Mouse (Mus musculus) mature B cell (primary cell): Measurements from ENCODE around the gene Taf1d.
"Not testable (repeated sequence)": the region's sequence is repeated elsewhere in the genome, so short reads cannot be mapped to it uniquely, and the experiment has no call there.

Experiments
- in situ Hi-C: fragments of 300-500 bp; cut with MboI; formaldehyde crosslinking; loops from 2 replicates; pipeline ENCODE4 v1.14.3; 2019

Gene Taf1d

DNA sequence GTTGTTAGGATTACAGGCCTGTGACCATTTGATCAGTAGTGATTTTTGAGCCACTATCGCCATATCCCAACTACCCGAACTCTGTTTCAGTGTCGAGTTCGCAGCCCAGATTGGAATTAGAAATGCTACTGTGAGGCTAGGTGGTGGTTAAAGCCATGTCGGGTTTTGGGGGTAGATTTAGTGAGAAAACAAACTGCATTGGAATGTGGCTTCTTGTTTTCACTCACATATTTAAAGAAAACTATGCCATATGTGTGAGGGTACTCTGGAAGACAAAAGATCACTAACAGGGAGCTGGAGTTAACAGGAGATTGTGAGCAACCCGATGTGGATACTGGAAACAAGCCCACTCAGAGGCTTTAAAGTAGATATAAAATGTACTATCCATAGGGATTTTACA lies 1.2 kb downstream of the Taf1d start:
- in situ Hi-C loops = no loop called here

DNA sequence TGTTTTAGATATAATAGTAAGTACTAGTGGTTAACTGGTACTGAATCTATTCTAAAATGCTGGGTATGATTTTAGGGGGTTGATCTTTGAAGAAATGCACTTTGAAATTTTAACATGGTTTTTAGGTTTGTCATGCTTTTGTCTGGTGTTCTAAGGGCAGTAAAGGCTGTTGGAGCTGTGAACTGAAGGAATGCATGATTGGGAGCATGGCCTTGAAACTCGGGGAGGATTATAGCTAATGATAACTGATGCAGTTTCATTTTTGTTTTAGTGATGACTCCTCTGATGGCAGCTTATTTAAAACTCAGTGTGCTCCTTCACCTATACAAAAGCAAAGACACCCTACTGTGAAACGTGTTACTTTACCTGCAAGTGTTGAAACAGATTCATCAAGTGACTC lies 2.2 kb downstream of the Taf1d start:
- in situ Hi-C loops = no loop called here

DNA sequence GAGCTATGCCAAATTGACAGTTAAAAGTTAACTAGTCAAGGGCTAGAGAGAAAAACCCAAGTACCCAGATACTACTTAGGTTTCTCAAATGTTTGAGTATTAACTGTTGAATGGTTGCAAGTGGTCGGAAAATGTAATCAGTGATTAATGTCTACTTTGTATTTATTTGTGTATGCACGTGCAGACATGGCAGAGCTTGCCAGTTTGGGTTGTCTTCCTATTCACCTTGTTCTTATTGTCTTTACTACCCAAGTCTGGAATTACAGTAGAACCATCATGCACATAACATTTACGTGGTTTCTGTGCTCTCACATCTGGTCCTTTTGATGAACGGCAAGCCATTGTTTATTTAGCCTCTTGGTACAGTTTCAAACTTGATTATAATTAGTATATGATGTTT lies 3.4 kb downstream of the Taf1d start:
- in situ Hi-C loops = no loop called here

DNA sequence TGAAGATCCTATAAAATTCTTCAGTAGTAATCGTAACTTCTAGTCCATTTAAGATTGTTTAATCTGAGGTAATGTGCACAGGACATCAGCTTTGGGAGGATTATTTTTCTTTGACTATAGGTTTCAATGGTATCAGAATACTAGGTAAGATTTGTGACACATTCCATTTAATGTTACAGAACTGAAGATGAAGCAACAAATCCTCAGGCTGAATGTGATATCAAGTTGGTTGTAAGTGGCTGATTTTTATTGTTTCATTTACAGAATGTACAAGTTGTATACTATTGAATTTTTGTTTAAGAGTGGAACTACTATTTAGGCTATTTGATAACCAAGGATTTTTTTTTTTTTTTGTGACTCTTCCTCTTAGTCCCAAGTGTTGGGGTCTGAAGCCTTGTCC lies 4.2 kb downstream of the Taf1d start:
- in situ Hi-C loops = no loop called here

DNA sequence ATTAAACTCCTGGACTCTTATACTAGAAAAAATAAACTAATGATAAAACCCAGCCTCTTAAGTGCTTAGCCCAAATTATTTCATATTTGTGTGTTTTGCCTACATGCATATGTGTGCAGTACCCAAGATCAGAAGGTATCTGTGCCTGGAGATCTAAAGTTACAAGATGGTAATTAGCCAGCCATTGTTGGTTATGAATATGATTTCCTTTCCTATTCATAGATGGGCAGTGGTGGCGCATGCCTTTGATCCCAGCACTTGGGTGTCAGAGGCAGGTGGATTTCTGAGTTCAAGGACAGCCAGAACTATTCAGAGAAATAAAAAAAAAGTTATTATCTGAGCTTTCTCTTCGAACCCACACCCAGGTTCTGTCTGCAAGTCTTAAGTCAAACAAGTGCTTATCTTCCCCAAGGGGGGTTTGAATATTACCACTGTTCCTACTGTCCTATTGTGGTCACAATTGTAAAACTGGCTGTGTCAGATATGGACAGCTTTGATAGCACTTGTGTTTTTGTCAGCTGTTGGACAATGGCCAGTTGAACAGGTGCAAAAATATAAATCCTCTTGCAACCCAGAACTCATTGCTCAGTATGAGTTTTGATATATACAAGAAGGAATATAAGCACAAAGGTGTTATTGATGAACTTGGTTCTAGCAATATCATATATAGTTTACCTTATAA lies 6.2 kb downstream of the Taf1d start:
- in situ Hi-C loops = no loop called here

DNA sequence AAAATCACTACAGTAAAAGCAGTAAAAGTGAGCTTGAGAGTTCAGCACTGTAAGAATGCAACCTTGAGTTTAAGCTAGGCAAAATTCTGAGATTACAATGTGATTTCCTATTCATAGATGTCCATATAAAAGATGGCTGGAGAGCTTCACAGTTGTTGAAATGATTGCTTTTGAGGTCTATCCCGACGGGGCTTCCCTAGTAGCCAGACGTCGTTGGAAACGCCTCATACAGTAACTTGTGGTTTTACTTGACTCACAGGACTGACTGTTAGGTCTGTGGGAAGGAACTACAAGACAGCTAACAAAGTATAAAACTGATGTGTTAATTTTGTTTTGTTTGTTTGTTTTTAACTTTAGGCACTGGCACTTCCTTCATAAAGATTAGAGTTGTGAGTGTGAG lies 7.6 kb downstream of the Taf1d start:
- in situ Hi-C loops = no loop called here

DNA sequence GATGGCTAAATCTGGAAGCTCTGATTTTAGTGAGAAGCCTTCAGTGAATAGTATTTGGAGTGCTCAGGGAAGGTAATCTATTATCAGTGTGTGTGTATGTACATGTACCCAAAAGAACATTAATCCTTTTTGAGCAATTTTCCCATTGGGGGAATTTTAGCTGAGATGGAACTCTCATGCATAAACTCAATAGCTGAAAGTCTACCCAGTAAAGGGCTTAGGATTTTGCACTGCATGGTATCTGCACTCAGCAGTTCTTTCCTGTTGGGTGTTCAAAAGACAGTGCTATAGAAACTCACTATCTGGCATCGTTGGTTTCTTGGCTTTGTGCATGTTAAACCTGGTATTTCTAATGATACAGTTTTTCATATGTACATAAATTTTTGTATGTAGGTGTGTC lies 8.6 kb downstream of the Taf1d start:
- in situ Hi-C loops = no loop called here

DNA sequence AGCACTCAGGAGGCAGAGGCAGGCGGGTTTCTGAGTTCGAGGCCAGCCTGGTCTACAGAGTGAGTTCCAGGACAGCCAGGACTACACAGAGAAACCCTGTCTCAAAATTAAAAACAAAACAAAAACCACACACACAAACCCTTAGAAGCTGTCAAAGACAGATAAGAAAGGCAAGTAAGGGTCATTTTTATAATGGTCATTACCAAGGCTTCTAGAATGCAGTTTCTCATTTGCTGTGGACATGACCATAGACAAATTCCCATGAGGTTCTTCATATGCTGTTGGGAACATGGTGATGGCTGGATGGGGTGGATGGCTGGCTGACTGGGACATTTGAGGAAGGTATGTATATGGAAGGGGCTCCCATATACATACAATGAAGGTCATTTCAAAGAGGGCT lies 10.3 kb downstream of the Taf1d start:
- in situ Hi-C loops = not testable (repeated sequence)

DNA sequence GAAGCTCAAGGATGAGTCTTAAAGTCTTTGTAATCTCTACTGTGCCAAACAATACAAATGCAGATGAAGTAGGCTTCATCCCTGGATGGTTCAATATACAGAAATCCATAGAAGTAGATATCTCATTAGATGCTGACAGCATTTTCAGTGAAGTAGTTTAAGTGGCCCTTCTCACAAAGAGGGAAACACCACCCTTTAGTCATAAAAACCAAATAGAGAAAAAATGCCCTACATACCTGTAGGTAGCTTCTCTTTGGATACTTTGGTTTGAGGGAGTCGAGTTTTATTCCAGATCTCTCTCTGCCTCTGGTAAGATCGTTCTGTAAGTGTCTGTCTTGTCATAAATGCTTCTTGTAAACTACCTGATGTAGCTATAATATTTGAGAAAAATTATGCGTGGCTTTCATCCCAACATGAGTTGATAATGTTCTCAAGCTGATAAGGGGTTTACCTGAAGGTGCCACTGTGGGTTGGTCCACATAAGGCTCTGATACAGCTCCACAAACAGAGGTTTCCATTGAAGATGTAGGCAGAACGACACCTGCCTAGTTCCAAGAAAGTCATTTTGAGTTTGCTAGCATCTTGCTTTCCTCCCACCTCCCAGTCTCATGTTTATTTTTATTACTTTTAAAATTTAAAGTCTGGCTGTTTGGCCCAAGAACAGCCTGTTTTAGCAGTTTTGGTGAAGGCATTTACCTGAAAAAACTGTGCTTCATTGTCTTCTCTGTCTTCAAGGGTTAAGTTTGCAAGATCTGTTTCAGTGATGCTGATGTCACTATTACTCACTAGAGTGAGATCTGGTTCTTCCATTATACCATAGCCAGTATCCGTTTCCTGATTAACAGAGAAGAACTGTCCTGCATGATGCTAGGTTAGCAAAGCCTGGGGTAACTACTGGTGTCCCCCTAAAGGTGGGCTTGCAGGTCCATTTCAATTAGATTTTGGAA lies 11.5 kb downstream of the Taf1d start:
- in situ Hi-C loops = no loop called here

DNA sequence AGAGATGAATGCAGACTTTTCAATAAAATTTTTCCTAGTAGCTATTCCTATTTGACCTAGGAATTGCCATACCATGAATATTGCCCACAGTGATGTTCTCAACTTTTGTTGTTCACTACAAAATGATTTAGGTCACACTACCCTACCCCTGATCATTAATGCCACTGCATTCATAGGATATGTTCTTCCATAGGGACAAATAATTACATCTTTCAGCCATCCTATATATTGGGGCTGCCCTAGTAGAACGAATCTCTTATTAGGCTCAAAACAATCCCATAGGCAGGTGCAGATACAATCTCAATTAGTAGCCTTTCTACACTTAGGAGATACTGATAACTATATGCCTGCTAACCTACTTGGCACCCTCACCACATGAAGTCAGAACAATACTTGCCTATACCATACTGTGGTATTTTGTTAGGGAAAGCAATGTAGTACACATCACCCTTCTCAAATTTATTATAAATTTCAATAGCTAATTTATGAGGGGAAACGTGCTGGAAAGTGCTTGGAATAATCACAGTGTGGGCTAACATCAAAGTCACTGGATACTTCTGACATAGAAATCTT lies 12.2 kb downstream of the Taf1d start:
- in situ Hi-C loops = no loop called here

DNA sequence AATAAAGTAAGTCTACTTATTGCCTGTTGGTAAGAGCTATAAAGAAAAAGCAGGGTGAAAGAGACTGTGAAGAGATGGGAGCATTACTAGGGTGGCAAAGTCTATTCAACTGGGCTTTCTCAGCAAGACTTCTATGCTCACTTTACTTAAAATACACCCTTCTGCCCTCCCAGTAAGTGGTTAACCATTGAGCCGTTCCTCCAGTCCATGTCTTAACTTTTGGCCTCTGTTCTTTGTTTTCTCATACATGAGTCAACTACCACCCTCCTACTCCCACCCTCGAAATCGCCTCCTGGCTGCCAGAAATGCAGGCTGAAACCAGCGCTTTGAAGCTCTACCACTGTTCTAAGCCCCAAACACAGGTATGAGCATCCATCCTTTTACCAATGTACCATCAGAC lies 31.8 kb downstream of the Taf1d start:
- in situ Hi-C loops = no loop called here

DNA sequence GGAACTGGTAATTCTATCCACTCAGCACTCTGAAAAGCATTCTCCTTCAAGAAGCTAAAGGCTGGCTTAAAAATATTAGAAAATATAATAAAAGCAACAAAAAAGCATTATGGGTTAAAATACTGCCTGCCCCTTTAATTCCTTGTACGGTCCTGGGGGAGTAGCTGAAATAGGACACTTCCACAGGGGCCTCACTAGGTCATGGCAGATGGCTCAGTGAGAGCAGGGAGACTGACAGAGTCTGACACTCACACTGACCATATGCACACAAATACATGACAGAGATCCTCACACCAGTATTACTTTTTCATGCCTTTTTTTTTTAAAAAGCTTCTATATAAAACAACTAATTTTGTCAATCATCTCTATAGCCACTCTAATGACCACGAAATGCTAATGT lies 43.9 kb downstream of the Taf1d start:
- in situ Hi-C loops = no loop called here

DNA sequence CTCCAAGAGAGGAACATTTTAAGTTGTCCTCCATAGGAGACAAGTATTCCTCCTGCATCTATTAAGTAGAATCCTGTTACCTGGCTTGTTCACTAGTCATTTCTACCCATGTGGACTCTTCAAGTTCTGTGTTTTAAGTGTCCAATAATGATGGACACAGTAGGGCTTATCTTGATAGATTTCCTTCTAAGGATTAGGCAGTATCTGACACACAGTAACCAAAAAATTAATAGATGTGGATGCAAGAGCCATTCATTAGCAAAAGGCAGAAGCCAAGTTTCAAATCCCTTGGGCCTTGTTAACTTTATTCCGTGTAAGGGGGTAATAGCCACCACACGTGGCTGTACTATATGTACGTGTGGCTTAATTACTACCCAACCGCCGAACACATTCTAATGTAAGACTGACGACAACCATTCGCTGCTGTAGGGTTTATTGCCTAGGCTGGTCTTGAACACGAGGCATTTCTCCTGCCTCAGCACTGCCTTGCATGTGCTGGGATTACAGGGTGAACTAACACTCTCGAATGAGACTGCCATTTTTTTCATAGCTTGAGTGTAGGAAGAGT lies 51.0 kb downstream of the Taf1d start:
- in situ Hi-C loops = no loop called here

DNA sequence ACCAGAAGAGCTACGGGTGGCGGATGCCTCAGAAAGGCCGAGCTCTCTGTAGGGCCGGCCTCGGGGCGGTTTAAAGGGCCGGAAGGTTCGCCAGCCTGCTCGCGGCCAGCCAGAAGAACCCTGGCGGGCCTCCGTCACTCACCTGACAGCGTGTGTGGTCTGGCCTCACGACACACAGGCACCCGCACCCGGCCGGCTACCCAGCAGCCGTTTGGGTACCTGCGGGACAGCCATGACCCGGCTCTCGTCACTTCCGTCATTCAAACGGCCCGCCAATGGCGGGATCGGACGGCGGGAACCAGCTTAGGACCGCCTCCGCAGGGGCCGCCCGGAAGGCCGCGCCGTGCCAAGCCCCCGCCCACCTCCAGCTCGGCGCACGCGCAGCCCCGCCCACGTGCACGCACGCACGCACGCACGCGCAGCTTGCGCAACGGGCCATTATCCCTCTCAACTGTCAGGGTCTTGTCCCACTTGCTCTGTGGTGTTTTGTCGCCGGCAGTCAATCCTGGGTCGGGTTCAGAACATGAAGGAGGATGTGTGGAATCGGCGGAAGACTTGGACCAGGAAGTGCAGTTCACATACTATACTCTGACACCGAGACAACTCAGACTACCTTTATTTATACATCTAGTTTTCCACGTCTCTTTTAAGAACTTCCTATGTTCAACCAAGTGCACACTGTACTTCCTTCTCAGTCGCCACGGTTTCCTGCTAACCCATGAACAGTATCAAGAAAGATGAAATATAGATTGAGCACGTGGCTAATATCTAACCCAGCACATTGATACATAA lies 51.7 kb downstream of the Taf1d start, which contains the start of gene Cep295:
Gene Cep295, minus strand, starts transcription at position 305 of the 792 bp plus-strand sequence.
- in situ Hi-C loops = no loop called here

DNA sequence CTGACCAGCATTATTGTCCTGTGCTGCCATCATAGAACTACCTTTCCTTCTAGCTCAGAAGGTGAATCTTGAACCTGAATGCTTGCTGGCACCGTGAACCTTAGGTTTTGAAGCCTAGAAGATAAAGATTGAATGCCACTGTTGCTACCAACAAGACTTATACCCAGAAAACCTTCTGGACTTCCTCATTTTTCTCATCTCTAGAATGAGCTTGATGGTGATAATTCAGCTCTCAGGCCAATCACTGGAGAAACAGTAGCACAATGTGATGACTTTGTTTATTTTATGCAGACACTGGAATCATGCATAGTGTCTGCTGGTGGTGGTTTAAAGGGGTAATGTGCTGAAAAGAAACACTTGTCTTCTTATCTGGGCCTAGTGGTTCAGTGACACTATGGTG lies 58.8 kb downstream of the Taf1d start:
- in situ Hi-C loops = no loop called here

DNA sequence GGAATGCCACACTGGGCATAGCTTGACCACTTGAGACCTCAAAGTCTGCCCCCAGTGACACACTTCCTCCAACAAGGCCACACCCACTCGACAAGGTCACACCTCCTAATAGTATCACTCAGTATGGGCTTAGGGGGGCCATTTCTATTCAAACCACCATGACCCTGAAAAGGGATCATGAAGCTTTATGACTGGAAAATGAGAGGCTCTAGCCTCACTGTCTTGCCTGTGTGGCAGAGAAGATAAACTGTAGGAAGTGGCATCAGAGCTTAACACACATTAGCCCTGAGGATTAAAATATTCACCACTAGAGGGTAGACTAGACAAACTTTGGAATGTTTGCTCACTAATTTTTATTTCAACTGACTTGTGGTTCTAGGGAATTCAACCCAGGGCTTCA lies 59.8 kb downstream of the Taf1d start:
- in situ Hi-C loops = no loop called here

DNA sequence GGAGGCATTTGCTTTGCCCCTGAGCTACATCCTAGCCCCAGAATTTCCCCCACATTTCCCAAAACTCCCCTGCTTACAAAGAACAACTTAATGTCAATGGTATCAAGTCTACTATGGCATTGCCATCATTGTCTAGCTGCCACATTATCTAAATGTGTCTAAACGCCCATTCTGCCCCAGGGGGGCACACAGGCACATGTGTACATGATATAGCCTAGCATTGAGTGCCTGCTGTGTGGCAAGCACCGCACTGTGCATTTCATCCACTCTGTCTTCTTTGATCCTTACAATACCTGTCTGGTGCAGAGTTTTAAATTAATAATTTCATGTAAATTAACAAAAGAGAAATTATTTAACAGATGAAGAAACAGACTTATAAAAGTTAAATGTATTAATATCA lies 60.2 kb downstream of the Taf1d start:
- in situ Hi-C loops = no loop called here
